Mouse (Mus musculus): Measurements from ENCODE around the gene Piga.

The Piga gene

DNA sequence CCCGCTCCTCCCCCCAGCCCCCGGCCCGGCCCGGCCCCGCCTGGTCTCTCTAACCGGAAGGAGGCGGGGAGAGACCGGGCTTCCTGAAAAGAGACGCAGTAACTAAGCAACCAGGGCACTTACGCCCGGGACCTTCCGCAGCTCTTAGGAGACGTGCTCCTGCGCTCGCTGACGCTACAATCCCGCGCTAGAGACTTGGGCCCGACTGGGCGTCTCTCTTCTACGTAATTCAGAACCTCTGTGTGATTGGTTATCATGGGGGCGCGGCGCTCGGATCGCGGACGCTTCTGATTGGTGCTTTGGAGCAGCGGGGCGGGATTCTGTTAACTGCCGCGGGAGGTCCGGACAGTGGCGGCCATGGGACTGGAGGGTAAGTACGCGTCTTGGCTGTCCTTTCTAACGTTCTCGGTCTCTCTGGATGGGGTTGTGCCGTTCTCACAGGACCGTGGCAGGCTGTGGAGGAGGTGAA, at the start of gene Piga:
TSS of gene Piga (plus strand) at position 317 of the 469 bp plus-strand sequence.
- peak; percentile 85 for DNase-seq (ENCODE audit: low spot score)

DNA sequence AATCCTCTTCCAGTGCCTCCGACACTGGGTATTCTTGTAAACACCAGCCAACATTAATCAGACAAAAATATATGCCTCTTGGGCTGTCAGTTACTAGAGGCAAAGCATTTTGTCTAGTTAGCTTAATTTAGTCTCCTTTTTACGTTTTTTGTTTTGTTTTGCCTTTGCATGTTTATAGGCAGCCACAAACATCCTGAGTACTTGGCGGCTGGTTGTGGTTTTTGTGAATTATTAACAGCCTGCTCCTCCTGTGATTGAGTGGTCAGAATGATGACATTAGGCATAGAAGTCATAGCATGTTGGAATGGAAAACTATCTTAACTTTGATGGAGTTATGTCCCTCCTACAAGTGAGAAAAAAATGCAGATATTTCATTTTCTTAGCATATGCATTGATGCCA, 49.0 kb upstream of the Piga start:
- no peak for DNase-seq (ENCODE audit: low spot score)

DNA sequence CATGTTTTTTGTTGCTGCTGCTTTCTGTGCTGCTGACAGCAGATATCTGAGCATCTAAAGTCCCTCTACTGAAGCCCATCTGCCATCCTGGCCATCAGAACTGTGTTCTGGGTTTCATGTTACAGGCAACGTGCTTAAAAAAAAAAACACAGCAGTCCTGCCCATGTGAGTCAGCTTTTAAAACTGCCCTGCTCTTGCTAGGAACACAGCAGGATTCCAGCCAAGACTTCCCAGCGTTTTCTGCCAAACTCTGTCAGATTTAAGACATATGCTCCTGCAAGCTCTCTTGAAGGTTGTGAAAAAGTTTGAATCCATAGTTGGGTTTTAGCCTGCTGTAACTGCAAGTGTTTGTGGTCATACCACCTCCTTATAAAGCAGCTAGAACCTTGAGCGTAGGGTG, 46.5 kb upstream of the Piga start, which contains the start of gene Vegfd:
TSS of gene Vegfd (plus strand) at position 298 of the 400 bp plus-strand sequence.
- DNase-seq (ENCODE audit: low spot score): no peak

DNA sequence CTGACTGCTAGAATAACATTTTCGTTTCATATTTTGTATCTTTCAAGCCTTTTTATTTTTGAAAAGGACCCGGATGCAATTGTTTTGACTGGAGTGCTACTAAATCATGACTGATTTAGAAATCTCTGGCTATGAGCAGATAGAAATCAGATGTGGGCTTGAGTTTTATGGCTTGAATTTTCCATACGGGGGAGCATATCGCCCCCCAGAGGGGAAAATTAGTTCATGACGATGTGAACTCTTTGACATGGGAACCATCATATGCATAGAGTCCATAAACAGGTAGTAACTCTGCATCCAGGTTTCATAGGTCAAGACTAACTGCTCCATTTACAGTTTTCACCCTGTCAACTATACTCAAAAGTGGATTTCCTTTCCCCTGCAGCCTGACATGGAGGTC, 45.0 kb upstream of the Piga start:
- no peak for DNase-seq (ENCODE audit: low spot score)

DNA sequence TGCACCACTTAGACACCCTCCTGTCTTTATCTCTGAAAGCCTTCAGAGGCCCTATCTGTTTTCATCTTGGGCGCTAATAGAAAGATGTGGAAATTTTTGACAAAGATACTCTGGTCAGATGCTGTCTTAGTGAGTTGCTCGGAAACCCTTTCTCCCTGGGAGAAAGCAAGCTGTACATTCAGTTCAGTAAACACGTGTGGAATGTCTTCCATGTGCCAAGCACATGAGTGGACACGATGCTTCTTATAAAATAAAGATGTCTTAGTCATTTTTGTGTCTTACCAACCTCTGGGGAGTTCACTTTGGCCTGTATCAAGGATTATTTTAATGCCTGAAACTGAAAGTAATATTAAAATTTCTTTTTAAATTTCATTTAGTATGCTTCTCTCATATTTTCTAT, 39.9 kb upstream of the Piga start:
- DNase-seq (ENCODE audit: low spot score): no peak

DNA sequence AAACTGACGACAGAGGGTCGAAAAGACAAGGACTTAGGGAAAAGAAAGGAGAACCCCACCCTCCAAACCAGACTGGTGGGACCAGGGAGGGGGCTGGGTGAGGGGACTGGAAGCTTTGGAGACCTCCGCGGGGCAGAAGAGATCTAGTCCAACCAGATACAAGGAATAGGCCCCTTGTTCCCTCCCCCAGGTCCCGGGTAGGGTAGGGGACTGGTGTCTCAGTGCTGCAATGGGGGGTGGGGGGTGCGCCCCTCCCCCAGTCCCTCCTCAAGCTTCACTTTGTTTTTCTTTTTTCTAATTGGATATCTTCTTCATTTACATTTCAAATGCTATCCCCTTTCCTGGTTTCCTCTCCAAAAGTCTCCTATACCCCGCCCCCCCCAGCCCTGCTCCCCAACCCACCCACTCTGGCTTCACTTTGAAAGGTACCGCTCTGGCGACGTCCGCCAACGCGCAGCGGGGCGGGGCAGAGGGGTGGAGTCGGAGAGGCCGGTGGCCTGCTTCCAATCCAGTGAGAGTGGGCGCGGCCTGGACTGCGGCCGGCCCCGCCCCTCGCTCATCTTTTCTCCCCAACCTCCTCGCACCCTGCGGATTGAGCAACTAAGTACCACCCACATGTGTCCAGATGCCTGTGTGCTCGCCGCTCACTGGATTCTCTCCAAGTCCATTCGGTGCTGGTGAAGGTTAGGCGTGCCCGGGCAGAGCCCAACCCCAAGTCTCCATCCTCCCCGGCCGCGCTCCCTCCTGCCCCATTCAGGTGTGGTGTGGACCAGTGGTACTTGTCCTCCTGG, 37.8 kb upstream of the Piga start:
- DNase-seq (ENCODE audit: low spot score): peak; percentile 69

DNA sequence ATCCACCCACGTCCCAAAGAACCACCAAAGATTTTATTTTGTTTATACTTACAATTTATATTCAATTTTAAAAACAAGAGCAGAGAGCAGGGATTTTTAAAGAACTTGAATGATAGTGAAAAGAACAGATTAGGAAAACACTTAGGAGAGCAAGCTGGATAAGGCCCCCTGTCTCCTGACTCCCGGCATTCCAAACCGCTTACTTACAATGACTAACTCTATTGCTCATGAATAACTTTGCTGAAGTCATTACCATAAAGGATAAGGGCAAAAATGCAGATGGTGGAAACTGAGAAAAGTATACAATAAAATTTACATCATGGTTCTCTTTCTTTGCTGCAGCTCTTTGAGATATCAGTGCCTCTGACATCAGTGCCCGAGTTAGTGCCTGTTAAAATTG, 25.5 kb upstream of the Piga start:
- no peak for DNase-seq (ENCODE audit: low spot score)

DNA sequence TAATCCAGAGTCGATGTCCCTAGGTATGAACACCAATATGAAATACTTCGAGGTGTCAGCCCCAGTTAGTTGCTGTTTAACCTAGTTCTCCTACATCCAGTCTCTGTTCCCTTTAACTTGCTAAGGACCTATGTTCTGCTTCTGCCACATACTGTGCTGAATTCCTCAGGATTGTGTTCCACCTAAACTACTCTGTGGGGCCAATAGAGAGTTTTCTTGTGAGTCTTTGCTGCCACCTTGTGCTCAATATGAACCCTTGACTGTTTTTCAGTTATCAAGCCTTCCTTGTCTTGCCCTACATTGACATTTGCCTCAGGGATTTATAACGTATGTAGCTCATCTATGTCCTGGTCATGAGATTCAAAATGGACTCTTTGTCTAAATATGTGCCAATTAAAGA, 21.1 kb upstream of the Piga start:
- DNase-seq (ENCODE audit: low spot score): no peak

DNA sequence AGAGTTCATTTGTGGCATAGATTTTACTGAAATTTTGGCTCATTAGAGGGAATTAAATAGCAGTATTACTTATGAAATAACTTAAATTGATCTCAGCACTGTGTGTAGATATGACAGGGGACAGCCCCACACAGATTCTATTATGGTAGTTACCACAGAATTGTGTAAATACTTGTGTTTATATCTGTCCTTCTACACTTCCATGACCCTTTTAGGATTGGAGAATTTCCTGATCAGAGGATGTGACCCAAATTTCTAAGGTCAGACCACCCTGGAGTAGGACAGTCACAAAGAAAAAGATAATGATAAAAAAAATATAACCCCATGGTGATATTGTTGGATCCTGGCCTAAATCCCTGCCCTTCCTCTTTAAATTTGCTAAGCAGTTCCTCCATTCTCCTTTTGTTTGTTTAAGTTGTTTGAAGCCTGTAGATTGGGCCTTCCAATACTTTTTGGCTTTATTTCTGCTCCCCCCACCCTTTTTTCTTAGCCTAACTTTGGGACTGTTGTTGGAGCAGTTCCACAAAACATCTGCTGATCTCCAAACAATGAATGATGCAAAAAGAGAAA, 14.4 kb upstream of the Piga start:
- DNase-seq (ENCODE audit: low spot score): no peak

DNA sequence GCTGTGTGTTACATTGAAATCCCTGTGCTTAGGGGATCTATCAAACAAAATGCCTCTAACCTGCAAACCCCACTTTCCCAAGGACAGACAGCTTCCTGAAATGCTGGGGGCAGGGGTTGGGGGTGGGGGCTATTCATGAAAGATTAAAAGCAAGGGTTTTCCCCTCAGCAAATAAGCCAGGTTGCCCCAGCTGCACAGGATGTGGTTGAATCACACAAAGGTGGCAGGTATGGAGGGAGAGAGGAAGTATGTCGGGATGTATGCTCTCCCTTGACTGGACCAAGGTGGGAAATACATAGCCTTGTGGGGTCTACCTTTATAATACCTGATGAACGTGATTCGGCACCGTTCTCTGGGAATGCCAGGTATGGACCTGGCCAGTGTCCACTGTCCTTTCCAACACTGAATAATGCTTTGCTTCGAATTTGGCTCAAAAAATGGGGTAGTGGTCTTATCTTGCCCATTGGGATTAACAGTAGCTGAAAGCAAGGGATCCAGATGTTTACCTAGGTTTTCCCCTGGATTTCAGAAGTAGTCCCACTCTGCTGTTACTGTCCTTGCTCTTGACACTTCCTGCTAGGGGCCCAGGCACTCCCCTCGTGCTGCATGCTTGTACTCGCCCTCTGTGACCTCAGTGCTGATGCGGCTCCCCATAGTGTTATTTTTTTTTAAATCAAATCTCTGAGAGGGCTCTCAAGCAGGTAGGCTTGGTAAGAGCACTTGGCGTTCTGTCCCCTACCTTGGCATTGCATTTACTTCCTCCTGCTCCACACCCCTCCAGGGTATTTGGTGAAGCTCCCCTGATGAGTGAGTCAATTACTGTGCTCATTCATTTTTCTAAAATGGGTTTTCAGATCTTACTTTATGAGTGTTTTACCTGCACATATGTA, 13.2 kb upstream of the Piga start:
- DNase-seq (ENCODE audit: low spot score): no peak

DNA sequence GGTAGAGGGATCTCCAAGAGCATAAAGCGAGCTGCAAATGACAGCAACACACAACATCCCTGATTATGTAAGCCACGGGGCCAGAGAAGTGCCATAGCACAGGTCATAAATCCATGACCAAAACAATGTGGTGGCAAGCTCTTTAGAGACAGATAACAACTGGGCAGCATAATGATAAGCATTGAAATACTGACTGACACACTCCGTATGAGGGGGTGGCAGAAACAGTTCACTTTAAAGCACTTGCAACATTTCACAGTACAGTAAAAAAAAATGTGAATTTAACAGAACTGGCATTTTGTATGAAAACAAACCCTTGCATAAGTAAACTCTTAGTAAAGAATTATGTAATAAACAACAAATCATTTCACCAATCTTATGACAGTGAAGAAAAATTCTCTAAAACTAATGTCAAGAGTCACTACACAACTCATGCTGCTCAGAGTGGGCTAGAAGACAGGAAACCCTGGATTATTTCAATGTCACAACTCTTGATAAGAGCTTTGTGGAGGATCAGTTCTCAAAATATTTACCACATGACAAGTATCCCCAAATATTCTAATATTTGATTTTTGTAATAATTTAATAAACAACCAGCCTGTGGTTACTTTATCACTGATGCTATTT, 11.2 kb upstream of the Piga start:
- no peak for DNase-seq (ENCODE audit: low spot score)

DNA sequence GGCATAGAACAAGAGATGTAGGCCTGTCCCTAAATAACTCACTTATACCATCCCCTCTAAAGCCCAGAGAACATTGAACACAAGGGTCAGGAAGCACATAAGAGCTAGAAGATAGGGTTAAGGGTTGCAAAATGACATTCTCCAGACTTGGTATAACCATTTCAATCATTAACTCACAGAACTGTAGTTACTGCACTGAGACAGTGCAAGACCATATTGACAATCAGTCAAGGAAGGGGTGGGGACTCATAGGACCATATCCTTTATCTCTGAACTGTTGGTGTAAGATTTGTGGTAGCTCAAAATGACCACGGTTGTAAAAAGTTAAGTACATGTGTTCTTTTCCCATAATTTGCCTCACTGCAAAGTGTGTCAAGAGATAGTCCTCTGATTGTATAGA, 9.0 kb upstream of the Piga start:
- no peak for DNase-seq (ENCODE audit: low spot score)

DNA sequence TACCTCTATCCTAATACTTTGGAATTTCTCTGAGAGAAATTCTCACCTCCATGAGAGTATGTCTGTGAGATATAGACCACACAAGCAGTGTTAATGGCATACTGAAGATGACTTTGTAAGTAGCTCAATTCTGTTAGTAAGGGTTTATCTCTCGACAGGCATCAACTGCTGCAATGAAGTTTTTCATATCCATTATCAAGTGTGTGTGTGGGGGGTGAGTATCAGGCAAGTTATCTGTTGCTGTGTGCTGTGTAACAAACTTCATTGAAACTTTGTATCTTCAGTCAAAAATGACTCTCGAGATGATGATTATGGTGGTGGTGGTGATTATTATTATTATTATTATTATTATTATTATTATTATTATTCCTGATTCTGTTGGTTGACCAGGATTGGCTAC, 2.8 kb upstream of the Piga start:
- DNase-seq (ENCODE audit: low spot score): no peak

DNA sequence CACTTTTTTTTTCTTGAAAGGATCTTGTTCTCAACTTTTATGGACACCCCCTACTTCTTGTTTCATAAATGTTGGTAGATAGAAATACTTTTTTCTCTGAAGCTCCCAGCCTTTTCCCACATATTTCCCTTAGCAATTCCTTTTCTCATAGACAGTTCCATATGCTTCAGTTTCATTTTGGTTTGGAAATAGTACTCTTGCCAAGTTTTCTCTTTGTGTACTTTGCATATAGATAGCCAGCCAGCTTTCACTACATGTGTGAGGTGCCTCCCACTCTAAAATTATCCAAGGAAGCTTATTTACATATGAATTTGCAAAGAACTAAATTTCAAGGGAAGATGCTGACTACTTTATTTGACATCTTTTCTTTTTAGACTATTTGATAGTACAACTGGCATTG, 1.6 kb upstream of the Piga start:
- DNase-seq (ENCODE audit: low spot score): no peak

DNA sequence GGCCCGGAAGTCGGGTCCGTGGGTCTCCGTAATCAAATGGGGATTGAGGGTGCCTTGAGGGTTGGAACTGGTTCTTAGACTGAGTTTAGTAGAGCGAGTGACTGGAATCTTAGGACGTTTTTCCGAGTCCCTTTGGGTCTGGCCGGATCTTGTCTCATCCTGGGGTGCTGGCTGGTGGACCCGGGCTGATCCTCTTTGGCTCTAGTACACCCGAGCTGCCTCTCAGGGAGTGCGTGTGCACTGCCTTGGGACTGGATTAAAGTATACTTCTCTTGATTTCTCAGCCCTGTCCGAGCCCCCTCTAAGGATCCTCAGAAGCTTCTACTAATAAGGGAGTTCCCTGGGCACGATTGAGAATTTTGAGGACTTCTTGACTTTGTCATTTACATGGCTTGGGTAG, 368 bp downstream of the Piga start:
- DNase-seq (ENCODE audit: low spot score): no peak

DNA sequence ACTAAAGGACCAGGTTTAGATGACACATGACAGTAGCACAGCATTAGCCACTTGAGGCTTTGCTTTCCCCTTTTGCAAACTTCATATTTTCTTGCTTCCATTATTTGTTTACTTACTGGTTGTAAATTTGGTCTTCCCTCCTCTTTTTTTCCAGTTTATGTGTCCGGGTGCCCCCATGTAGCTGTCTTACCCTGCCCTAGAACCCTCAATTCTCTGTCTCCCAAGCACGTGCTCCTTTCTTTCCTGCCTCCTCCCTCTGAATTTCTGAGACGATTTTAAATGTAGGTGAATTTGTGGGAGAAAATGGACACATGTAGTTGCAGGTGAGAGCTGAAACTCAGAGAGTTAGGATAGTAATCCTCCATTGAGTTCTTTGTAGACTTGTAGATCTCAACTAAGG, 931 bp downstream of the Piga start:
- DNase-seq (ENCODE audit: low spot score): no peak

DNA sequence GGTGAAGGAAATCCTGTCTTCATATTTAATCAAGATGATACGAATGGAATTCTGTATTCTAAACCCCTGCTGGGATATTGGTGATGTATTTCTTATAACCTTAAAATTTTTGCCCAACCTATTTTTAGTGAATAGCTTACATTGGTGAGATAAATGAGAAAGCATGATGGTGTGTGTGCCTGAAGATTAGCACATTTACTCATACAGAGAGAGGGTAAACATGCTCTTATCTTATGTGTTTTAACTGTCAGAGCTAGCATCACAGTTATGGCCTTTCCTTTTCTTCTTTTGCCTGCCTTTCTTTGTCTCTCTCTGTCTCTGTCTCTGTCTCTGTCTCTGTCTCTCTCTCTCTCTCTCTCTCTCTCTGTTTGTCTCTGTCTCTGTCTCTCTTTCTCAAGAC, 5.2 kb downstream of the Piga start:
- peak; percentile 24 for DNase-seq (ENCODE audit: low spot score)

DNA sequence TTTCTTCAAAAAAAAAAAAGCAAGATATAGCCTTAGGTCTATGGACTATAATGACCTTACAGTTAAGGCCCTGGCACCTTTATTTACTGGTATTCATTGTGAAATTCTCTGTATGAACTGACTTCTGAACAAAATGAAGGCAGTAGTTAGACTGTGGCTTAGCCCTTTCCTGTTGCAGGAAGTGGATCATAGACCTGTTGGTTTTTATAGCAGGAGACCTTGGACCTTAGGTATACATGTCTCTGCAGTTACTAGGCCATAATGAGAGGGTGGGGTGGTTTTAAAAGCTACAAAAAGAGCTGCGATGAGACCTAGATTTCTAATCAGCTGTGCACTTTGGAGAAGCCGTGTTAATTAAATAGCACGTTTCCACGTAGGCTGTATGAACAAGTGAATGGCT, 7.7 kb downstream of the Piga start:
- no peak for DNase-seq (ENCODE audit: low spot score)

DNA sequence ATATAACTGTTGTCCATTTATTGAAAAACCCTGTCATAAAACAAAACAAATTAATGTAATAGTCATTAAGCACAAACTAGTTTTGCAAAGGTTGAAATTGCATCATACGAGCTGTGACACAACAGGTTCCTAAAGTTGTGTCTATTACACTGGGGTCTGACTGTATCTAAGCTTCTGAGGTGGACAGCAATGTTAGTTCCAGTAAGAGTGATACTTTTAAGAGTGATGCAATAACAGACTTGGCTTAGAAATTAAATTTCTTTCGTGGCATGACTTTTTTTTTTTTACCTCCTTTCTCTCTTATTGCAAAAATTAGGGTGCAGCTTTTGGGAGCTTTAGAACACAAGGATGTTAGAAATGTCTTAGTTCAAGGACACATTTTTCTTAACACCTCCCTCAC, 8.6 kb downstream of the Piga start:
- DNase-seq (ENCODE audit: low spot score): no peak

DNA sequence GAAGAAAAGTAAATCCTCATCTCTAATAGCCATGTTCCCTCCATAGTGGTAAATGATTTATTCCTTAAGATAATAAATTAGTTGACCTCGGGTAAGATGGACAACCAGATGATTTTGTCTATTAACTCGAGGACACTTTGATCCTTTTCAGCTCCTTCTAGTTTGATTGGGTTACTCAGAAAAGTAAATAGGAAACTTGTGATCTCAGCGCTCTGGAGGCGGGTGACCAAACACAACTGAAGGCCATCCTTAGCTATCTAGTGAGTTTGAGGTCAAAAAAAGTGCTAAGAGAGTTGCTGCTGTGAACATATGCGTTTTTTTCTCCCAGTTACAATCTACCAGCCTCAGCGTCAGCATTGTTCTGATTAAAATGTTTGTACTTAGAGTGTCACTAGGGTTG, 11.0 kb downstream of the Piga start:
- no peak for DNase-seq (ENCODE audit: low spot score)

DNA sequence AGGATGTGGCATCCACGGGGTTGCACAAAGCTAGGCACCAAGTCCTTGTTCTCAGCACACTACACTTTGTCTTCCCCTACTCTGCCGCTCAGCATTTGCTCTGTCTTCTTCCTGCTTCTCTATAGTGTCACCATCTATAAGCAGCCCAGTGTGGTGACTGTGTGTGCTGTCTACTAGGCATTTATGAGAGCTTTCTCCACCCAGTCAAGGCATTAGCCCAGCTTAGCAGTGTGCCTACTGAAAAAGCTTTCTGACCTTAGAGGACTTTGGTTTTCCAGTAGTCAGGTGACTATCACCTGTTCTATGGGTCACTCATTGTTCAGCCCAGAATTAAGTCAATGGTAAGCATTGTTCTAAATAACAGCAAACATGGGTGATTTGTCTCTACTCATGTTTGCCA, 11.5 kb downstream of the Piga start:
- DNase-seq (ENCODE audit: low spot score): no peak

DNA sequence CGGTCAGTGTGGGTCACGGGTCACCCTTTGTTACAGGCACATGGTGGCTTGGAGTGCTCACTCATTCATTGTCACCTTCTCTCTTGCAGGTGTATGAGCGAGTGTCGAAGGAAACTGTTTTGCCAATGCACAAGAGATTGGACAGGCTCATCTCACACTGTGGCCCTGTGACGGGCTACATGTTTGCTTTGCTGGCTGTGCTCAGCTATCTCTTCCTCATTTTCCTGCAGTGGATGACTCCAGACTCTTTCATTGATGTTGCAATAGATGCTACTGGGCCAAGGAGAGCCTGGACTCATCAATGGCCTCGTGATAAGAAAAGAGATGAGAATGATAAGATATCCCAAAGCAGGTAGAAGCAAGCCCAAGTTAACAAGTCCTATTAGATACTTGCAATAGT, 12.0 kb downstream of the Piga start:
- no peak for DNase-seq (ENCODE audit: low spot score)

Data from c-Kit-positive CD71-positive TER-119-positive erythroid progenitor cells, embryonic 14.5 days (primary cell).